Mouse (Mus musculus) brown adipose tissue, adult 24 weeks (tissue): ENCODE results near the gene Bcam. TPM values are rescaled to one million over a fixed set of nuclear protein-coding genes. Genes with fewer than 3 reads are reported as not detected.
A peak's percentile ranks its signal among the peaks of the same experiment; 100 is the strongest.

Source experiments
- H3K27ac ChIP-seq: fragments of 200-500 bp; replicated peaks from 2 replicates; pipeline ENCODE4 v1.5.1; 2012; ENCODE audit warnings: low read depth, mild to moderate bottlenecking, low read length
- H3K4me1 ChIP-seq: fragments of 200-500 bp; 2 replicates; pipeline ENCODE4 v1.6.1; 2012; ENCODE audit warnings: low read length, mixed read lengths; ENCODE audit not compliant: control insufficient read depth, insufficient read depth, insufficient read length
- H3K4me3 ChIP-seq: fragments of 200-500 bp; 2 replicates; pipeline ENCODE4 v1.5.1; 2012; ENCODE audit warnings: low read depth, mild to moderate bottlenecking, low read length, moderate library complexity; ENCODE audit not compliant: insufficient read depth
- polyA plus RNA-seq: library from polyadenylated mRNA; stranded (reverse); fragments of >200 nt; gene quantifications from 2 replicates; pipeline ENCODE4 v1.2.4, GENCODE M21; 2012; ENCODE audit not compliant: missing spikeins, insufficient read depth, insufficient read length

Gene Bcam
- polyA plus RNA-seq, 1 experiment = 7.6 TPM

DNA sequence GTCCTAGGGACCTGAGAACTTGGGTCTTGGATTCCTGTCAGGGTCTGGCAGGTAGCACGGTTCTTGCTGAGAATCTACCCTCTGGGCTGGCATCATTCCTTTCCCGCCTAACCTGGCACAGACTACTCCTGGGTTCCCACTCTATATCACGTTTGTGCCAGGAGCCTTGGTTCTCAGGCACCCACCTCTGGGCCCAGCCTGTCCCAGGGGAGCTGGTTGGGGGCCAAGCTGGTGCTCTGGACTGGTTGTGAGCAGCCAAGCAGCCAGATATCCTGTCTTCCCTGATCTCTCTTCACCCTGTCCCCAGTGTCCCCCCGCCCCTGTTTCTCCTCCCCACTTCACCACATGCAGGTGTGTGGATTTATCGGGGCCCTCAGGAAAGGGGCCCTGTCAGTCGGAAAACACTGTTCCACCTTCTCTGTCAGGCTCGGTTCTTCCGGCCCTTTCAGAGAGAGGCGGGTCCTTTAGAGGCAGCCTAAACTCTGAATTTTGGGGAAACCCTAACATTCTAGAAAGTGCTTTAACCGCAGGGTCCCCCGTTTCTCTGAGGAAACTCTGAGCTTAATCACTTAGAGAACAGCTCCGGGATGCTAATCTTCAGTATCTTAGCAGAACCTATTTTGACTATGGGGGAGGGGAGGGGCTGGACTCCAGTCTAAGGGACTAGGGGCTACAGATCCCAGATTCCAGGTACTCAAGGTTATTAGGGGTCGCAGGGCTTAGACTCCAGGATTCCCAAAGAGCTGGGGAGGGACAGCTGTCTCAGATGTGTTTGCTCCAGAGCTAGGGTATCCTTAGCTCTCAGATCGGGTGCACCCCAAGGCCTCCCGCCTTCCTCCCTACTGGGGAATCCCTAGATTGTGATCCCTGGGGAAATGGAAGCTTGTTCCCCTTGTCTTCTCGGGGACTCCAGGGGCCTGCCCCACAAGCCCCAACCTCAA, 1.1 kb downstream of the Bcam start:
- H3K27ac ChIP-seq = peak overlapping the region; percentile 56
- H3K4me1 ChIP-seq = peaks cover 22% of the 10 kb centered on the region
- H3K4me3 ChIP-seq = peak overlapping the region; percentile 65

DNA sequence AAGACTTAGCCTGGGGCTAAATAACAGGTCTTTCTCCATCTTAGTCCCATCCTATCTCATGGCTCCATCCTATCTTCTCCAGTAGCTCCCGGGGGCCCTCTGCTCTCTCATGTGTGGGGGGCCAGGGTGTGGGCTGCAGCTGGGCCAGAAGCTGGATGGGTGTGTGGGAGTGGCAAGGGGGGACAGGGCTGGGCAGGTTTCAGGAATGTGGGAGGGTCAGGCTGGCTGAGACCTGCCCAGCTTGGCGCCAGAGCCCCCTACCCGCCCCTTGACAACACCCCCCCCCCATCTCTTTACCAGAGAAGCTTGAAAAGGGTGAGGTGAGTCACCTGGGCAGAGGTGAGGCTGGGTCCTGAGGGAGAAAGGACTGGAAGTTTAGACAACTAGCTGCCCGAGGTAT, 1.8 kb downstream of the Bcam start:
- no peak overlapping the region for H3K27ac ChIP-seq
- peaks cover 26% of the 10 kb centered on the region for H3K4me1 ChIP-seq
- peak overlapping the region; percentile 65 for H3K4me3 ChIP-seq

GRCm38 (mm10) chr7:19768251-19768650, 2.6 kb downstream of the Bcam start:
- H3K4me3 ChIP-seq = peak overlapping the region; percentile 21
- H3K27ac ChIP-seq = 0 out of 2 replicates have a peak overlapping the region, but pooled peaks have one; percentile 10
- peaks cover 31% of the 10 kb centered on the region for H3K4me1 ChIP-seq

DNA sequence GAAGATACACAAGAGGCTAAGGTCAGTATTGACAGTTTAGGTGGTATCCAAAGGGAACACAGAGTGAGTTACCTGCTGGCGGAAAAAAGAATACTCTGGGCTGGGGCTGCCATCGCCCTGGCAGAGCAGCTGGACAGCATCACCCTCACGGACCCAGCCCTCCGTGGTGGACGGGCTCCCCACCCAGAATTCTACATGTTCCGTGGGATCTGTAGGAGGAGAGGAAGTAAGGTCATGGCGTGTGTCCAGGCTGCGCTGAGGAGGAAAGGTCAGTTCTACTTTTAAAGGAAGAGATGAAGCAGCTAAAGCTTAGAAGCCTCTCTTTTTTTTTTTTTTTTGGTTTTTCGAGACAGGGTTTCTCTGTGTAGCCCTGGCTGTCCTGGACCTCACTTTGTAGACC, 6.2 kb downstream of the Bcam start:
- no peak overlapping the region for H3K4me3 ChIP-seq
- peaks cover 31% of the 10 kb centered on the region for H3K4me1 ChIP-seq
- peak overlapping the region; percentile 60 for H3K27ac ChIP-seq

GRCm38 (mm10) chr7:19763829-19764477, 6.9 kb downstream of the Bcam start:
- H3K27ac ChIP-seq = peak overlapping the region; percentile 60
- no peak overlapping the region for H3K4me3 ChIP-seq
- H3K4me1 ChIP-seq = peaks cover 28% of the 10 kb centered on the region

GRCm38 (mm10) chr7:19762283-19762682, 8.5 kb downstream of the Bcam start:
- H3K27ac ChIP-seq = no peak overlapping the region

DNA sequence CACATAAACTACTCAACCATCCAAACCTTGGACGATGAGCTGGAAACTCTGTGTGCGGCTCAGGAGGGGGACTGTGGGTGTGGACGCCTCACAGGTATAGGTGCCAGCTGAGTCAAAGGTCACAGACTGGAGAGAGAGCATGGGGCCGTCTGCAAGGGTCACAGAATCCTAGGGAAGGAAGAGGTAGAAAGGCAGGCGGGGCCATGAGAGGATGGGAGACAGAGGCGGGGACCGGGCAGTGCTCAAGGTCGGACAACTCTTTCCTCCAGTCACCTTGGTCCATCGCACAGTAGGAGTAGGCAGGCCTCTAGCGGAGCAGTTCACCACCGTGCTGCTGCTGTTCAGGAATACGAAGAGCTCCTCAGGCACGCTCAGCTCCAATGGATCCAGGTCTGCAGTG, 10.8 kb downstream of the Bcam start:
- H3K4me1 ChIP-seq = peaks cover 31% of the 10 kb centered on the region
- H3K4me3 ChIP-seq = no peak overlapping the region
- 0 out of 2 replicates have a peak overlapping the region, but pooled peaks have one; percentile 27 for H3K27ac ChIP-seq

More at GRCm38 (mm10) chr7:19762283-19762682, 8.5 kb downstream of the Bcam start:
- no peak overlapping the region for H3K4me3 ChIP-seq
- peaks cover 19% of the 10 kb centered on the region for H3K4me1 ChIP-seq

- H3K4me1 ChIP-seq = peaks cover 32% of the 10 kb centered on the region
- H3K27ac ChIP-seq = no peak overlapping the region
- no peak overlapping the region for H3K4me3 ChIP-seq
These were observed 12.2 kb downstream of the Bcam start for GRCm38 (mm10) chr7:19758623-19759022.

DNA sequence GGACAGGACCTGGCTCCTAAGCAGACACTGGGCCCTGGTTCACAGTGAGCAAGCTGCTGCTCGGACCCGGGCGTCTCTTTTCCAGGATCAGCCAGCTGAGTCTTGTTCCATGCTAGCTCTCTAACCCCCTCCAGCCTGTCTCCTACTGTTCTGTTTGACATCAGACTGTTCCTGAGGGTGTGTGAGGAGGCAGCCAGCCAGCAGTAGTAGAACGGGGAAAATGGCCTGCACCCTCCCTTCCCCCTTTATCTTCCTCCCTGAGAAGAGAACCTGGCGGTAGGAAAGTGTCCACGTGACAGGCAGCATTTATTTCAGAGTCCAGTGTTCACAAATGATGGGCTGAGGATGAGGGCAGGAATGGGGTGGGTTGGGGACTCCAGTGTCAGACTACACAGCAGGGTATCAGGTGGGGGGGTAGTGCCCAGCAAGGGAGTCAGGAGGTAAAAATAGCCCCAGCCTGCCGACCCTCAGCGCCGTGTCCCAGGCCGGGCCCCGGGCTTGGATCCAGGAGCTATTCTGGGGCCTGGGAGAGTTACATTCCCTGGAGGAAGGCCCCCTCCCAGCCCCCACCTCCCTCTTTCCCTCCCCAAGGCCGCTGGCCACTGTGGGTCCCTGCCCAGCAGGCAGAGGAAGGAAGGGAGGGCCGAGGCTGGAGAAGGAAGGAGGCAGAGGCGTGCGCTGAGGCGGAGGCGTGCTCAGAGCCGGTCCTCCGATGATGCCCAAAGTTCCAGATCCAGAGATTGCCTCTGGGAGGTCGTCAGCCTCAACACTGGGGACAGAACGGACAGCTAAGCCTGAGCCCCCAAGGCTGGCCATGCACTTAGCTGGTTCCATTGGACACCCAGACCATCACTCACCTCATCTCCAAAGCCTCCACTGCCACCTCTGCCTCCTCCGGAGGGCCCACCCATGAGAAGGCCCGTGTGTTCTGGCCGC, 14.7 kb downstream of the Bcam start:
- Histone ChIP-seq H3K27ac (peak overlapping the region; percentile 93), H3K4me3 (peak overlapping the region; percentile 25), H3K4me1 (peaks cover 32% of the 10 kb centered on the region)

DNA sequence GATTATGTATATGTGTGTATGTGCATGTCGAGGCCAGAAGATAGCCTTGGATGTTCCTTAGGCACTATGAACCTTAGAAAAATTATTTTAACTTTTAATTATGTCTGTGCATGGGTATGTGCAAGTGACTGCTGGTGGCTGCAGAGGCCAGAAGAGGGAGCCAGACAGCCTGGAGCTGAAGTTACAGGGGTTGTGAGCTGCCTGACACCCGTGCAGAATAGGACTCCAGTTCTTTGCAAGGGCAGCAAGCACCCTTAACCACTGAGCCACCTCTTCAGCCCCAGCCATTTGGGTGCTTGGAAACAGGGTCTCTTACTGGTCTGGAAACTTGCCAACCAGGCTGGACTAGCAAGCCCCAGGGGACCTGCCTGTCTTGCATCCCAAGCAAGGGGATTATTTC, 15.8 kb downstream of the Bcam start:
- Histone ChIP-seq H3K27ac (peak overlapping the region; percentile 83), H3K4me1 (peaks cover 37% of the 10 kb centered on the region), H3K4me3 (no peak overlapping the region)

DNA sequence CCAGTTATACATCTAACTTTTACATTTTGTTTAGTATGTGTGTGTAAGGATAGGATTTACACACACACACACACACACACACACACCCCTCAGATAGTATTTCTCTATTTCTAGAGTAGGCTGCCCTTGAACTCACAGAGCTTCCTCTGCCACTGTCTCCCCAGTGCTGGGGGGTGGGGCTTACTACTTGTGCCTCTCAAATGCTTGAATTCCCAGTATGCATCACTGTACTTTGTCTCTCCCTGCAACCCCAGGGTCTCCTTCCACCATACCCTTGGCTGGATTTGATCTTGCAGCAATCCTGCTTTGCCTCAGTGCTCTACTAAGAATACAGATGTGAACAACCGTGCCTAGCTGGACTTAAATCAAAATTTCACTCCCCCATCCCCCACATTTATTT, 16.8 kb downstream of the Bcam start:
- Histone ChIP-seq H3K4me1 (peaks cover 35% of the 10 kb centered on the region), H3K4me3 (no peak overlapping the region), H3K27ac (peak overlapping the region; percentile 57)

- H3K27ac ChIP-seq = peak overlapping the region; percentile 33
- no peak overlapping the region for H3K4me3 ChIP-seq
- H3K4me1 ChIP-seq = peaks cover 35% of the 10 kb centered on the region
These were observed 17.2 kb downstream of the Bcam start for GRCm38 (mm10) chr7:19753587-19753986.

- Histone ChIP-seq H3K4me1 (peaks cover 35% of the 10 kb centered on the region), H3K4me3 (no peak overlapping the region), H3K27ac (no peak overlapping the region)
These were observed 18.2 kb downstream of the Bcam start for GRCm38 (mm10) chr7:19752652-19753051.

GRCm38 (mm10) chr7:19751070-19751383, 19.8 kb downstream of the Bcam start:
- H3K4me3 ChIP-seq = no peak overlapping the region
- H3K27ac ChIP-seq = peak overlapping the region; percentile 63
- H3K4me1 ChIP-seq = peaks cover 35% of the 10 kb centered on the region
